Mouse (Mus musculus): ENCODE data around the gene Eif2d. TPM values are rescaled to one million over a fixed set of nuclear protein-coding genes. Genes with fewer than 3 reads are reported as not detected.

Gene Eif2d
- total RNA-seq, 1 experiment from 2014 or later = 42.2 TPM

DNA sequence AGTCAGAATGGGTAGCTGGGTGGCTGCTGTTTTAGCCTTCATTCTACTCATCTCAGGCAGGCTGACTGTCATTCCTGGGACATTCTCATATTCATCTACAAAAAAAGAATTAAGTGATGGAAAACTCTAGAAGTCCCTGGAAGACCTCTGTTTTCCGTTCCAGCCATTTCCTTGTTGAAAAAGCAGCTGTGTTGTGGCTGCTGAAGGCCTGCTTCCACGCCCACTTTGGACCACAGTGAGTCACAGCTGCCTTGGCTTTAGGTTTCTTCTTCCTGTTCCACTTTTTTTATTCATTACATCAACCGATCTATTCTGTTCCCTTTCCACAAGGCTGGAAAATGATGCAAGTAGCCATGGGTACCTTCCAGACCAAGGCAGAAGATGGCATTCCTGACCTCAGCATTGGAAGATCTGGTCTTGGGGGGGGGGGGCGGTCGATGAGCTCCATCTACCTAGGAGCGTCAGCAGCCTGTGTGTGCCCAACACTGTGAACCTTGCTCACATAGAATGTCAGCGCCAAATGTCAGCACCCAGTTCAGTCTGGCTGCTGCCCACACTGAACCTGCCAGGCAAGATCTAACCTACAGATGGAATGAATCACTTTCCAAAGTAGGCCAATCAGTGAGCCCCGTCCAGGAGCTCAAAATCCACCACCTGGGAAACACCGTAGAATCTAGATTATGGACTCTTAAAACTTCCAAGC, 31.4 kb downstream of the Eif2d start:
- DNase-seq = peak; percentile 45

DNA sequence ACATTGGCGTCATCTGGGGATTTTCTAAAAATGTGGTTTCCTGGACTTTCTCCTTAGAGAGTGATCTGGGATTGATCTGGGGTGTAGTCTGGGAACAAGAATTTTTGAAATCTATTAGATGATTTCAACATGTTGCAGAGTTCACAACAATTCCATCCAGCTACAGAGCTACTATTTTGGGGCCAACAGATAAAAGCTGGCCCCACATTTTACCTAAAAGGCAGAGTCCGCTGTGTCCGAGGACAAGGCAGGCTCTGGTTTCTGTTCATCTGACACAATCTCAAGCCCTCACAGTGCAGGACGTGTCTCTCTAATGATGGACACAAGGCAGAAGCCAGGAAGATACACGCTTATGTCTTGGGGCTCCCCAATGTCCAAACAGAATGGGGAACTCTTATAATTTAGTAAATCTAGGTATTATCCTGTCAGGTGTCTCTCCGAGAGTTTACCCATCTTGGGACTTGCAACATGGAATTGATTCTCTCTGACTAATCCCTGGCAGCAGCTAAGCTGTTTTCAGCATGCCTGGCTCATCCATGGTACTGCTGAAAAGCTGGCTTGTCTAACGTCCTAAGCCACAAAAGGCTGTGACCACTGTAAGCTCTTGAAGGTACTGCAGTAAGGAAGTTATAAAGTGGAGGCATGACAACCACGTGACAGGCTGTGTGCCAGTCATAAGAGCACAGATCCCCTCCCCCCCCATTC, 32.1 kb downstream of the Eif2d start:
- no peak for DNase-seq

DNA sequence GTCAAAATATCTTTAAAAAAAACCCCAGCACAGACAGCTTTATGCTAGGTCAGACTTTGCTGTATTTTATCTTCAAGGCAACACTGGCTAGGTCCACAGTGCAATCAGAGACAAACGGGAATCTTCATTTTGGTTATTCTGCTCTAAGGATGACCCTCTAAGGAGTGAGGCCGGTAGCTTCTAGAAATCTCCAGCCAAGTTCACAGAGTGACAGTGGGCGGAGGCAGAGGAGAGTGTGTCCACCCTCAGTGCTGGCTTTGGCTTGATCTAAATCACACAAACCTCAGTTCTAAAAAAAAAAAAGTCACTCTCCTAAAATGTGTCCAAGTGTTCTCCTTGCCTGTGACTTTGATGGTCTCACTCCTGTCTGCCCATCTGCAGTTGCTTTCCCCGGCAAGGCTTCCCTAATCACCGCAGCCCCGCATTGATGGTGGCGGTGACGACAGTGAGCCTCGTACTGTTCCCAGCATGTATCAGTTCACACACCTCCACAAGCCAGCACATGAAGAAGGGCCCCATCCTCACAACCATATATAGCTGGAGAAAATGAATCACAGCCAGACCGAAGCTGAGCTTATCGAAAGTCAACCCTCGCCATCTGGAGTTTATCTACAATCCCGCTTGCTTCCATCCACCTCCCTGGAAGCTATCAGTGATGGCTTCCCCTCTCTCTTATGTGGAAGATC, 33.0 kb downstream of the Eif2d start:
- no peak for DNase-seq

DNA sequence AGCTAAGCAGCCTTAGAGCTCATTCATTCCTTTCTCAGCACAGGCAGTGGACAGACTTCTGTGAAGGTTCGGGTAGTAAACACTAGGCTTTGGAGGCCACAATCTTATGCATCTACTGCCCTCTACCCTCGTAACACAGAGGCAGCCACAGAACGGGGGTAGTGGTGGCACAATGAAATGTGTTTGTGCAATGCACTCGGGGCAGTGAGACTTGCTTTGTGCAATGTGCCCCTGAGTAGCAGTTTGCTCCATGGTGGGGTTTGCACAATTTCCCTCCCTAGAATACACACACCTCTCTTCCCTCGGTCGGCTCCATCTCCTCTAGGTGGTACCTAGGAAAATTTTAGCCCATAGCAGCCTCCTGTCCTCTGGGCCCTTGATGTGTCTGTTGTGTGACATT, 34.0 kb downstream of the Eif2d start:
- no peak for DNase-seq

DNA sequence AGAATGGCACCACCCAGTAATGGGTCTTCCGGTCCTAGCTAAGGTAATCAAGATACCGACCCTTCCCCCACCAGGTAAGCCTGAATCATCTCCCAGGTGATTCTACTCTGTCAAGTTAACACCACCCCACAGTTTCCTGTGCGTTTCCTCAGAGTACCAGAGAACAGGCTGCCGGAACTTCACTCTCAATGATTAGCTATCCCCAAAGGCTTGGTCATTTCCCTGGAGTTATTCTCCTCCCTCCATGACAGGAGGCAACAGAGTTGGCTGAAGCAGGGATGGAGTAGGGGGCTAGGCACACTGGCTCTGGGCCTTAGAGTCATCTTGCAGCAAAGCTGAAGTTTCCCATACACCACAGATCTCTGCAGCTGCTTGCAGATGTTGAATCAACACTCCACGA, 34.9 kb downstream of the Eif2d start:
- DNase-seq = no peak

DNA sequence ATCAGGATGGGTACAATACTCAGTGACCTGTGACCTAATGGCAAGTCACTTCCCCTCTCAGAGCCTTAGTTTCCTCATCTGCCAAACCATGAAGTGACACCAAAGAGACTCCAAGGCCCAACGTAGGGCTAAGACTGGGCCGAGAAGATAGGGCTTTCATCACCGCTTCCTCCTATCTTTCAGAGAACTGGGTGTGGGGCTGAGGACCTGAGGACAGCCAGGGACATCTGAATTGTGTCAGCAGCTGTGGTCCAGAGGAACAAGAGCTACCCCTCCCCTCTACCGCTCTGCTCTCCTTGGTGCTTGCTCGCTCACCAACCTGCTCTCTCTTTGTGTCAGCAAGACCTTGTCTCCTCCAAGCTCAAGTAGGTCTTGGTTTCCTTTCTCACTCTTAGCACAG, 35.7 kb downstream of the Eif2d start:
- no peak for DNase-seq

DNA sequence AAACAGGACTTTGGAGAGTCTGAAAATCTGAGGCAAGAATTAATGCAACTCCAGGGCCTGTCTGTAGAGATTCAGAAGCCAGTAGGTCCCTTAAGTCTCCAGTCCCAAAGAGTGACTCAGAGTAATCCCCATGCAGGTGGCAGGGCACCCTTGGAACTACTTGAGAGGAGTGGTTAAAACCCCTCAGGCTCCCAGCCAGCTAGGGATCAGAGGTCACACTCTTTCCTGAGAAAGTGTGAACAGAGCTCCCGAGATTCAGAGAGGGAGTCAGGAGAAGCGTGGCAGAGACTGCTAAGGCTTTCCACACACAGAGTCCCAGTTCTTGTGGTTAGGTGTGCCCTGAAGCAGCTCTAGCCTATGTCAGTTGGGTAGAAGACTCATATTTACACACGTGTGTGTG, 40.8 kb downstream of the Eif2d start:
- no peak for DNase-seq

DNA sequence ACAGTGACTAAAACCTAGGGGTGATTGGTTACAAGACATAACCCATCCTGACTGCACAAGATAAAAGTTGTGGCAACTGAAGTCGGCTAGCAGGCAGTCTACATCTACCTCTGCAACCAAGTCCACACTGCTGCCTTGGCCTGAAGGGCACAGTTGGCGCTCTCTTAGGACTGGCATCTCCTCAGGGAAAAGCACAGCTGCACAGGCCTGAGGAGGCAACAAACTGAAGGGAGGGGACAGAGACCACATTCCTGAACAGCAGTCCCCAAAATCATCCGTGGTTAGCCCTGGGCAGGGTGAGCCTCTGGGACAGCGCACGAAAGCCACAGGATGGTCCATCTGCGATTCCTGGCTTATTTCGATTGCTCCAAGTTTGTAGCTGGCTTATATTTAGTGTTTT, 42.7 kb downstream of the Eif2d start:
- DNase-seq = no peak

DNA sequence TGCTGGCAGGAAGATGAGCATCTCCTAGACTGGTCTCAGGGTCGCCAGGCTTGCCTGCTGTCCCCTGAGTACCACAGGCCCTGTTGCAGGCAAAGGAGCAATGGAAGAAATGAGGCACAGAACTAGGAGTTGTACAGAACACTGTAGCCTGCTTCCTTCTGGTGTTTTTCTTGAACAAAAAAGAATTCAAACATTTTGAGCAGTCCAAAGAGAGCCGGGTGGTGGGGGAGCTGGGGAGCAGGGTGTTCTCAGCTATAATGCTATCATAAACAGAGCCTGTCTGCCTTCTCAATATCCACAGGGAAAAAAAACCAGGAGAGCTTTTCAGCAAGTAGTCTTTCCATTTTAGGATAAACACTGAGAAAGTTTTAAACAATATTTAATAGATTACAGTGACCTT, 43.1 kb downstream of the Eif2d start:
- no peak for DNase-seq

DNA sequence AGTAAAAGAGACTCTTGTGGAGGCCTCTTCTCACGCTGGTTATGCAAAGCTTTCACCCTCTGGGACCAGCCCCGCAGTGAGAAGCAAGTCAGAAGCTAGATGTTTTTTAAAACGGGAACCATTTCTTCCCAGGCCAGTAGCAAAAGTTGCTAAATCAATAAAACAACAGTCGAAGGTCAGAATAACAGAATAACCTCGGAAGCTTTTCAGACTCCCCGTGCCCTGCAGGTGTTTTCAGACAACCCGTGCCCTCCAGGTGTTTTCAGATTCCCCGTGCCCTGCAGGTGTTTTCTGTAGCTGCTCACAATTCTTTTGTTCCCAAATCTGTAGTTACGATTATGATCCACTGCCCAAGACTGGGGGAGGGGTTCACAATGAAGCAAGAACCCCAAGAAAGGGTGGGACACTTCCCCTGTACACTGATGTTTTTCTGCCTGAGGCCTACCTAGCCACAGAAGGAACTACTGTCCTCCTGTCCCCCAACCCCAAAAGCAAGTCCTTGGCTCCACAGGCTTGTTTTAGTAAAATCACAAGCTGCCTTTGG, 45.5 kb downstream of the Eif2d start:
- DNase-seq = no peak

DNA sequence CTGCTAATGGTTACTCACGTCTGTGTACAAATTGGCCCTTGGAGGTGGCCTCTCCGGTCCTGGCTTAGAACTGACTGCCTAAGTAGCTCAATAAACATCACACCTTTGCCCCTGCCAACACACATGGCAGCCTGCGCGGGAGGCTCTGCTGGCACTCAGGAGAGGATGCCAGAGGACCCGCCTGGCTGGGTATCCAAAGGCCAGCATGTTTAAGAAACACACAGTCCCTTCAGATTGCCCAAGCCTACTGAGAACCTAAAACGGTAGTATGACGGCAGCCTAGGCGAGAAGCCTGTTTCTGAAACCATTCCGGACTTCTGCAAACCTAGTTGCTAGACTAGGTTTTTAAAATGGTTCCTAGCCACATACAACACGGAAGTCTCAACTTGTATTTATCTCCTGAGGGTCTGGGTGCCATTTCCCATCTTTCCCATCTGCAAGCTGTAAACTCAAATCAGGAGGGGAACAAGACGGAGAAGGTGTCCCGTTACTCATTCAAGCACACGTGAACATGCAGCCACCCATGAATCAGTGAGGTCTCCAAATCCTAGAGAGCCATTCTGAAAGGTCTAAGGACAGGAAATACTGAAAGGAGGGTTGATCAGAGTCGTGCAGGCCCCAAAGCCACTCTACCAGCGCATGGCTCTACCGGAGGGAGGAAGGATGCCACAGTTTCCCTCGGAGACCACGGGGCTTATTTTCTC, 46.3 kb downstream of the Eif2d start:
- DNase-seq = no peak

DNA sequence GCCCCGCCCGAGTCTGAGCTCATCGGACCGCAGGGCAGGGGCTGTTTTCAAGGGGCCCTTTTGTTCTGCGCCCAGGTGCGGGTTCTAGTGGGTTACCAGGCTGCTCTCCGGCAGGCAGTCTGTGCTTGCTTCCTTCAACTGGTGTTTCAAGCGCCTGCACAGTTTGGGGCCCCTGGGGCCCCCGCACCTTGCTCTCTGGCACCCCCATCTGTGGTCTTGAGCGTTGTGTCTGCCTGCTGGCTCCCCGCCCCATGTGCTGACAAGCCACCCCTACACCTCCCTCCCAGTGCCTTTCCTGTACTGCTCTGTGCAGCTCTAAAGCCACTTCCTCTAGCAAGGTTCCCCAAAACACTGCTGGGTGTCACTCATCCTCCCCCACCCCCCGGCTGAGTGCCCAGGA, 47.0 kb downstream of the Eif2d start:
- DNase-seq = peak; percentile 67

DNA sequence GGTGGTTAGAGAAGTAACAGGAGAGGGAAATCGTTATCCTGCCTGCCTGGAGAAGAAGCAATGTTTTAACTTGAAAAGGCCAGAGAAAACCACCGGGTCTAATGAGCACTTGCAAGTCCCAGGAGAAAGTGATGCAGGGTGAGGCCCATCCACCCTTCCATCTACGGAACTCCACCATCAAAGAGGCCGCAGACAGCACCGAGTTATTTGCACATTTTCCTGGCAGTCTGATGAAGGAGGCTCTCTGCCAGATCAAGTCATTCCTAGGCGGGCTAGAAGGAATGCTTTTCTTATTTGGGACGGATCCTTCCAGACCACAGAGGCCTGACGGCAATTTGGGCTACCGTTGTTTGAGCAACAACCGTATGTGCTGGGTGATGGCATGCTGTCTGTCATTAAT, 47.6 kb downstream of the Eif2d start:
- DNase-seq = no peak

DNA sequence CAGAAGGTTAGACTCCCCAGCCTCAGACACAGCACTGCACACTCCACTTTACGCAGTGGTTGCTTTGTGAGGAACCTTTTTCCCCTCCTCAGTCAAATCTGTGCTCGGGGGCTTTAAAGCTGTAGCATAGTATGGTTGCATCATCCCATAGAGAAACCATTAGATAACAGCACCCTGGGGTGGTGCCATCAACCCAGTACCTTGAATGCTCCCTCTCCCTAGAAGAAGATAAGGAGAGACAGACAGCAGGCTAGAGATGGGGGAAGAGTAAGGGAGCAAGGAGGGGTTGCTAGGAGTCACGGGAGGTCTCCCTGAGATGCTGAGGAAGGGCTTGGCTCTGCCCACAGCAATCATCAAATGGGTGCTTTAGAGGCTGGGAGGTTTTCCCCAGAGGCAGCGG, 48.4 kb downstream of the Eif2d start:
- no peak for DNase-seq

DNA sequence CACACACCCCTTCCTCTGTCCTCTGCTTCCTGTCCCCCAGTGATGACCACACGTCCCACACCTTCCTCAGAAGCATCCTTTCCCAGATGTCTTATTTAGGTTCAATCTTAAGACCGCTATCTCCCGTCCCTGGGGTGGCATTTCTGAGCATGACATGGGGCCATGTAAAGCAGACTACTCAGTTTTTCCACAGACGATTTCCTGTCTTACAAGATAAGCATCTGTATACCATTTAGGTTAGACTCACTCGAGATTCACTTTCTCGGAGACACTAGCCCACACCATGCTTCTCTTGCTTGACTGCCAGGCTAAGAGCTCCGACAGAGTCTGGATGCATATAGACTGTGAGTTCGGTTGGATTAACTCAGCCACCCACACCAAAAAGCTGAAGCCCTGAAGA, 51.5 kb downstream of the Eif2d start:
- no peak for DNase-seq

DNA sequence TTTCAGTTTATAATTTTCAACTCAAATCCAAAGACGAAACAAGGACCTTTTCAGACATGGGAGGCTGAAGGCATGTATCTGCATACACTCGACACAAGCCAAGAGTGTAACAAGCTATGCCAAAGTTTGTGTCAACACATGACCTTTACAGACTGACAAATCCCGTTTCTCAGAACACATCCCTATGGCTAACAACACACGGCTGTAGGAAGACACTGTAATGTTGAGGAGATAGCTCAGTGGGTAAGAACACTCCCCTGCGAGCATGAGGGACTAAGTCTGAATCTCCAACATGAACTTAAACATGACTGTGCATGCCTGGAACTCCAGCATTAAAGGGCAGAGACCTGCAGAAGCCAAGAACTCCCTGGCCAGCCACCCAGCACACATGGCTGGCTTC, 53.4 kb downstream of the Eif2d start:
- DNase-seq = no peak

DNA sequence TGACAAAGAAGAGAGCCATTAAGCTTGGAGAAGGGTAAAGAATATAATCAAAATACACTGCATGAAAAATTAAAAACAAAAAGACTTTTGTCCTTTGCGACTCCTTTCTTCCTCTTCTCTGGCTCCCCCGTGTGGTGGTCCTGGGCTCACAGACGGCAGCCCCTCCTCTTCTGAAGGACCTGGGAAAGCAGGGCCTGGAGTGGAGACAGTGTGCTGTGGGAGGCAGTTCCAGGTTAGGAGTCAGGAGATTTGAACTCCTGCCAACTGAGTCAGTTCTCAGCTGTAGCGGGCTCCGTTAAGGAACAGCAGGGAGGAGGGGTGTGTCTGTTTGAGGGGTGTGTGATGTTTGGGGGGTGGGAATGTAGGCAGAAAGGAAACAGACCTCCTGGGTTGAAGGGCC, 54.5 kb downstream of the Eif2d start:
- peak; percentile 89 for DNase-seq

DNA sequence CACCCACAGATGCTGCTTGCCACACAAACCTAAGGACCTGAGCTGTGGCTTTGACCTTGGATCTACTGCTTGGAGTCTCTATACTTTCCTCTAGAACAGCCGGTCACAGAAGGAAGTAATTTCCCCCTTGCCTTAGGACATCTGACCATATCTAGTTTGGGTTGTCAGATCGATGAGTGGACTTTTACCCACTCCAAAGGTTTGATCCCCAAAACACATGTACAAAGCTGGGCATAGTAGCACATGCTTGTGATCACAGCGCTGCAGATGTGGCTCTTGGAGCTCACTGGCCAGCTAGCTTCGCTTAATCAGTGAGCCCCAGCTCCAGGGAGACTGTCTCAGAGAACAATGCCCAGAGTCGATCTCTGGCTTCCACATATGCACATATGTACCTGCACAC, 55.1 kb downstream of the Eif2d start:
- DNase-seq = no peak

DNA sequence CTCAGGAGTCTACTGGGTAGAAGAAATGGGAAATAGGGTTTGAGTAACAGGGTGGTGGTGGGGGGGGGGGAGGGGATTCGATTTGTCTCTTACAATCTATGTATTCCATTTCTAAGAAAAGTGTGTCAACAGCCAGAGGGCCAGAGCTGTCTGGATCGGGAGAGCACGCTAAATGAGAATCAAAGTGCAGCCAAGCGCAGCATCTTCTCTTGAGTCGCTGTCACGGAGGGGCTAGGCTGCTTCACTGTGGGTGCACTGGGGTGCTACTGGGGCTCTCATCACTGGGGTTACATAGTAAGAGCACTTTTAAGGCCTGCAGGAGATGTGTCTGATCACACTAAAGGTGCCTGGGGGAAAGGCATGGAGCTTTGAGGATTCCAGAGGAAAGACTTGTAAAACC, 55.8 kb downstream of the Eif2d start:
- no peak for DNase-seq

DNA sequence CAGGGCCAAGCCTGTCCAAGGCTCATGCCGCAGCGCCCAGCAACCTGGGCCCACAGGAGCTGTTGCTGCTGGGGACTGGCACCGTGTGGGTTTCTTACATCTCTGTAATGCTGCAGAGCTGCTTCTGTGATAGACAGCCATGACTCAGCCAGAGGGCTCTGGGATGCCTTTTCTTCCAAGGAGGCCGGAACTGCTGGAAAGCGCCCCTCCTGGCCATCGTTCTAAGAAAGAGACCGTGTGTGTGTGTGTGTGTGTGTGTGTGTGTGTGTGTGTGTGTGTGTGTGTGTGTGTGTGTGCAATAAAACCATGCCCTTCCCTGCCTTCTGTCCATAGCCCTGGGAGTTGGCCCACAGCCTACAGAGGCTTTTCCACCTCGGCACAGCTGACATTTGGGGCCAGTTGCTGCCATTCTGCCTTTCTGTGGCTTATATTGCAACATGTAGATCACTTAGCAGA, 57.0 kb downstream of the Eif2d start:
- peak; percentile 70 for DNase-seq

DNA sequence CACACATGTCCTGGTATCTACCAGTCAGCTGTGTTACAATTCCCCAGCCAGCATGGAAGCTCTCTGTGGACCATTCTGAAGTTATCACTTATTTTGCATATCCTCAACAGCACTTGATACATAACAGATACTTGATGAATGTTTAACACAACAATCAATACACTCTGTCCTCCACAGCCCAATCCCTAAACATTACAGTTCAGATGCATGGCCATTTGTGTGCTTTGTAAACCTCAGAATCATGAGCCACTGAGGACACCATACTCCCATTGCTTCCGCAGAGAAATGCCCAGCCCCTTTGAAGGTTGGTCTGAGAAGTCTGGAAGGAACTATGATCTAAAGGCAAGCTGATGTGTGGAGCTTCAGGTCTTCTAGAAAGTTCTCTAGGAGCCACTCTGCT, 58.7 kb downstream of the Eif2d start:
- no peak for DNase-seq

DNA sequence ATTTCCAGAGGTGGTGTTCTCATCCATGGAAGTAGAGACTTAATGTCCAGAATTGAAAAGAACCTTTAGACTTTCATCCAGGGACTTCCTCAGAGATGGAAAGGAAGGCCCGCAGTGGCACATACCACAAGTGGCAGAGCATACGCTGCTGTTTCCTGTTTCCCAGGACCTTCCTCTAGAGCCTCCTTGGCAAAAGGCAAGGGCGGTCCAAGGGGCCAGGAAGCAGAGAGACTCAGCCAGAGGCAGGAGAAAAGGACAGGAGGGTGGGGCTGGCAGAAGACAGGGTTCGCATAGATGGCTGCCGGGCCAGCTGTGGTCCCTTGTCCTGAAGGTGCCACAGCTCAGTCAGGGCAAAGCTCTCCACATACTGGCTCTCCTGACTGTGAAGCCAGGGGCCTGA, 60.0 kb downstream of the Eif2d start:
- DNase-seq = no peak

DNA sequence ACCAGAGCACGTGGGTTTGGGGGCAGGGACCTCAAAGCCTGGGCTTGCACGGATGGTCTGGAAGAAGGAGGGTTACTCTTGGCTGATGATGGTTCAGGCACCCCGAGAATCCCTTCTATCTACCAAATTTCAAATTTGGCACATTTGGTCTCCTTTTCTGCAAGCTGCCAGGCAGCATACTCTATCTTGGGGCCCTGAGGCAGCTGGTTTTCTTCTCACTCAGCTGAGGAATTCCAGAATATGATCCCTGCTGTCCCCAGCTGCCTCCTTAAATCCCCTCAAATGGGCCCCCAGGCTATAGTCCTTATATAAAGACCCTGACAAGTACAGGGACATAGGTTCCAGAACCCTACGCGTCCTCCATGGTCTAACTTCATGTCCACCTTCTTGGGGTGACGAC, 60.4 kb downstream of the Eif2d start:
- DNase-seq = no peak

Measured in adrenal gland, postnatal 14 days (tissue).